Mouse (Mus musculus) adrenal gland, adult 10 weeks (tissue): ENCODE data around the gene Ppcs. TPM values are rescaled to one million over a fixed set of nuclear protein-coding genes. Genes with fewer than 3 reads are reported as not detected.

Source experiments
- polyA plus RNA-seq: library from polyadenylated mRNA; stranded (reverse); fragments of 350-450 nt; fragmentation: Illumina TruSeq; extraction: RNeasy Lipid Tissue Mini Kit (QIAGEN cat#74804); gene quantifications from one replicate; pipeline ENCODE4 v1.2.3, GENCODE M21; 2014; ENCODE audit warnings: low read depth, low replicate concordance

Gene Ppcs
- 82.8 TPM for polyA plus RNA-seq

DNA sequence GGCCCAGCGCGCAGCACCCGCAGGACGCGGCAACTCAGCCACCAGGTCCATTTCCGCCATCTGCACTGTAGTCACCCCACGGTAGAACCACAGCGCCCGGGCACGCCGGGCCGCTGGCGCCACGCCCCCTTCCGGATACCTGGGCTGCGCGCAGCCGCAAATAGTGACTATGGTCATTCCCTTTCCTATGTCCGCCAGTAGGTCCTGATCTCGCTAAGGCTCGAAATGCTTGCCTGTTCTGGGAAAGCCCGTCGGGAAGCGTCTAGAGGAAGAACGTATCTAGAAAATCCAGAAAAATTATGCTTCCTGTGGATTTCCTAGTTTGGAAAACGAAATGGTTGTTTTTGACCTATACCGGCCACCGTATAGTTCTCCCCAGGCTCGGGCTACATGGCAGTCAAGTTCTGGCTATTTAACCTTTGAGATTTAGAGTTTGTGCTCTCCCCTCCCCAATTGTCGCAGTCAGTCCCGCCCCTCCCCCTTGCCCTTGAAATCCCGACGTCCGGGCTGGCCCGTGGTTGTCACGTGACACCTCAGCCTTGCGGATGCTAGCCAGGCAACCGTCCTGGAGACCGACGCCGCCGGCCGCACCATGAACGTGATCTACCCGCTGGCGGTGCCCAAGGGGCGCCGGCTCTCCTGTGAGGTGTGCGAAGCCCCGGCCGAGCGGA lies at the start of gene Ppcs, which contains the start of gene Zmynd12:
TSS of gene Ppcs (minus strand) at position 127 of the 671 bp plus-strand sequence.
TSS of gene Zmynd12 (plus strand) at position 521 of the 671 bp plus-strand sequence.

DNA sequence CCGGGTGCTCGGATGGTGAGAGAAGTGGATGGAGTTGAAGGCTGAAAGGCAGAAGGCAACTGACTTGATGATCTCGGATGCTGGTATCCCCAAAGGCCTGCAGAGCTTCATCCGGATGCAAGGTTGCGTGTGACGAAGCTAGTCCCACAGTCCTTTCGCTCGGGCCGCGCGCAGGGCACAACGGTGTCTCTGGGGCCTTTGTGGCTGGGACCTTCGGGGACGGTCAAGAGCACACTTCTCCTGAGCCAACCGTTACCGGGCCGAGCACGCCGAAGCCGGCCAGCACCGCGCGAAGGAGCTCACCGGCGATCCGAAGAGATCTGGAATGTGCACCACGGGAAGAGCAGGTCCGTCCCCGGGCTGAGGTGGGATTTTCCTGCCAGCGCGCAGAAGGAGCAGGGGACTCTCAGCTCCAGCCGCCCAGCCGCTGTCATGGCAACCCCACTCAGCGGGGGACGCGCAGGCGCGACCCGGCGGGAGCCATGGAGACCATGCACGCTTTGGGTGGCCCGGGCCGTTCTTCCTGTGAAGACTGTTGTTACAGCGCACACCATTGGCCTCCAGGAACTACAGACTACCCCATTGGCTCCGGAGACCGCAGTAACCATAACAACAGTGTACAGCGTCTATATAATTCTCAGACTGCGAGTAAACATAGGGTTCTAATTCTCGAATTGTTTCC lies 7.0 kb downstream of the Ppcs start, which contains the start of gene Ccdc30:
TSS of gene Ccdc30 (minus strand) at position 450 of the 682 bp plus-strand sequence.

Other genes starting within 250 kb of the Ppcs start
- gene Zfp691, start 248.2 kb downstream of the Ppcs start, polyA plus RNA-seq: 0.87 TPM
- gene Ermap, start 232.4 kb downstream of the Ppcs start, polyA plus RNA-seq: 0.17 TPM
- 10.2 TPM for gene Svbp, start 227.1 kb downstream of the Ppcs start, polyA plus RNA-seq
- gene Tmem269, start 204.2 kb downstream of the Ppcs start, polyA plus RNA-seq: not detected
- 9.1 TPM for gene AU022252, start 189.7 kb downstream of the Ppcs start, polyA plus RNA-seq
- 32.2 TPM for gene P3h1, start 189.5 kb downstream of the Ppcs start, polyA plus RNA-seq
- gene Cldn19, start 167.0 kb downstream of the Ppcs start, polyA plus RNA-seq: not detected
- gene Ybx1, start 127.8 kb downstream of the Ppcs start, polyA plus RNA-seq: 685 TPM
- 27.2 TPM for gene Ppih, start 101.9 kb downstream of the Ppcs start, polyA plus RNA-seq
- 28.7 TPM for gene Ccdc30, start 6.9 kb downstream of the Ppcs start, polyA plus RNA-seq
- 5.2 TPM for gene Zmynd12, start 394 bp upstream of the Ppcs start, polyA plus RNA-seq
- 0.41 TPM for gene Rimkla, start 70.2 kb upstream of the Ppcs start, polyA plus RNA-seq
- 57.7 TPM for gene Foxj3, start 114.6 kb upstream of the Ppcs start, polyA plus RNA-seq
- 4.7 TPM for gene Frg2f1, start 117.1 kb upstream of the Ppcs start, polyA plus RNA-seq
- not detected for gene Guca2a, start 215.3 kb upstream of the Ppcs start, polyA plus RNA-seq
- gene Guca2b, start 236.5 kb upstream of the Ppcs start, polyA plus RNA-seq: not detected